Mouse (Mus musculus) midbrain, embryonic 13.5 days (tissue): Measurements from ENCODE around the gene Tedc1. TPM values are rescaled to one million over a fixed set of nuclear protein-coding genes. Genes with fewer than 3 reads are reported as not detected.
A peak's percentile ranks its signal among the peaks of the same experiment; 100 is the strongest.

Source experiments
- ATAC-seq: fragments of 200-750 bp; cut with Nextera tagmentation; 2 replicates; pipeline ENCODE4 v1.8.0; 2017; ENCODE audit warnings: mild to moderate bottlenecking, moderate TSS enrichment, moderate library complexity
- H3K27ac ChIP-seq: fragments of 300-500 bp; sonication (generic); 2 replicates; pipeline ENCODE4 v1.5.1; 2015; ENCODE audit warnings: inconsistent platforms, mild to moderate bottlenecking, moderate library complexity
- H3K27me3 ChIP-seq: fragments of 300-500 bp; sonication (generic); 2 replicates; pipeline ENCODE4 v1.6.1; 2015; ENCODE audit warnings: mild to moderate bottlenecking, inconsistent platforms
- H3K36me3 ChIP-seq: fragments of 300-500 bp; sonication (generic); 2 replicates; pipeline ENCODE4 v1.6.1; 2015; ENCODE audit warnings: mild to moderate bottlenecking, inconsistent platforms
- H3K4me1 ChIP-seq: fragments of 300-500 bp; sonication (generic); replicated peaks from 2 replicates; pipeline ENCODE4 v1.6.1; 2015; ENCODE audit warnings: inconsistent platforms
- H3K4me2 ChIP-seq: fragments of 300-500 bp; sonication (generic); replicated peaks from 2 replicates; pipeline ENCODE4 v1.6.1; 2015; ENCODE audit warnings: moderate library complexity, mild to moderate bottlenecking, inconsistent platforms
- H3K4me3 ChIP-seq: fragments of 300-500 bp; sonication (generic); replicated peaks from 2 replicates; pipeline ENCODE4 v1.5.1; 2015; ENCODE audit warnings: mild to moderate bottlenecking, inconsistent platforms
- H3K9ac ChIP-seq: fragments of 300-500 bp; sonication (generic); replicated peaks from 2 replicates; pipeline ENCODE4 v1.6.1; 2015; ENCODE audit warnings: mild to moderate bottlenecking, inconsistent platforms
- H3K9me3 ChIP-seq: fragments of 300-500 bp; sonication (generic); 2 replicates; pipeline ENCODE4 v1.6.1; 2016; ENCODE audit warnings: mild to moderate bottlenecking, inconsistent platforms
- WGBS: fragments of 180-500 bp; shearing (Covaris S2); methylation state at CpG from one replicate; pipeline ENCODE4 v1.1.7; 2015; 5-methylcytosine and 5-hydroxymethylcytosine counted together
- polyA plus RNA-seq: library from polyadenylated mRNA; unstranded; fragments of >200 nt; fragmentation: Nextera tagmentation; extraction: Ambion mirVana; gene quantifications from 2 replicates; pipeline ENCODE4 v1.2.1, GENCODE M21; 2015

Gene Tedc1
- polyA plus RNA-seq, result 21.3 and 21.6 TPM in 2 replicates

DNA sequence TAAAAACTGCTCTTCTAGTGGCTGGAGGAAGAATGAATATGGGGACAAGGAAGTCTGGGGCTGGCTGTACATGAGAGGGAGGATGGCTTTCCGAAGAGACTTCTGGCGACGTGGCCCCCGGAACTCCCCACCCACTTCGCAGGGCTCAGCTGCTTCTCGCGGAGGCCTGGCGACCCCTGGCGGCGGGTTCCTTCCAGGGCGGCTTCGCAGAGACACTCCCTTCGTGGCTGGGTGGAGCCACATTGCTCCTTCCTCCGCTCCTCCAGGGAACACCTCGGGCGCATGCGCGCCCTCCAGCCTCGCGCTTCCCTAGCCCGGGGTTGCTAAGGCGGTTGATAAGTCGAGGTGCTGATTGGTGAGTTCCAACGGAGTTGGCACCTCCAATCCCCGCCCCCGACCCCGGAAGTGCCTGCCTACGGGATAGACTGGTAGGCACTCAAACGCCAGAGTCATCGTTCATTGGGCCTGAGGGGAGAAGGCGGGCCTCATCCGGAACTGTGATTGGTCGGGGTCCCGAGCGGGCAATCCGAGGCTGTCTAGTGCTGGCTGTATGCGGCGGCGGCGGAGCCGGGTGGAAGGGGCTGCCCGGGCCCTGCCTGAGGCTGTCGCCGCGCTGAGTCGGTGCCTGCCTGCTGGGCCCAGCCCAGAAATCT is at the start of gene Tedc1:
Gene Tedc1, plus strand, starts transcription at position 535 of the 653 bp plus-strand sequence.
- under 1% methylated on average over 46 of the region's 46 CpGs for WGBS
- peak; percentile 98 for ATAC-seq
- H3K4me3 ChIP-seq, result peak within 1 kb of the TSS; percentile 62

DNA sequence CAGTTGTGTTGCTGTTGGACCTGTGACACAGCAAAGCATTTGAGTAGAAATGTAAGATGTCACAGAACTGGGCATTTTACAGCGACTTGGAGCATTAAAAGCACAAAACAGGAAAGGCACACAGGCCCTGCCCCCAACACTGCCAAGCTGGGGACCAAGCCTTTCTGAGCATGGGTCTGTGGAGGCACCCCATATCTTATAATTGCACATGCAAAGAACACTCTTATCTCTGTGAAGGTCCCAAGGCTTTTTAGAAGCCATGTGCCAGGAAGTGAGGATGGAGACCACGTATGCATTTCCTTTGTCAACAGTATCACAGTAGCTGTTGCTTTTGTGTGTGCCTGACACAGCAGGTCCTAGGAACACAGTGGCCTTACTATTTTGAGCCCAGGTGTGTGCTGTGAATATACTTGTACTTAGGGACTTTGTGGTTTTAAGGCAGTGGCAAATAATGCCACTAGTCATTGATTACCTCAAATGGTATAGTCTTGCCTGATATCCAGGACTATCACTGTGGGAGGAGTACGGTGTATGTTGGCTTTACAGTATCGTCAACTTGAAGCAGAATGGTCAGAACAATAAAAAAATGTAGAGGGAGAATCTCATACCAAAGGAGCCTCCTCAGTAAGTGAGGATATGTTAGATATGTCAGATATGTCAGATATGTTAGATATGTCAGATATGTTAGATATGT is 48.6 kb upstream of the Tedc1 start:
- no peaks in the 10 kb centered on the region for H3K27me3 ChIP-seq
- H3K36me3 ChIP-seq, result peaks cover 6% of the 10 kb centered on the region; the same call in 1 of the 2 replicates
- peaks cover 3% of the 10 kb centered on the region; the same call in 1 of the 2 replicates for H3K9me3 ChIP-seq
- no peak overlapping the region for H3K4me3 ChIP-seq
- WGBS, result 86% methylated on average over 4 of the region's 4 CpGs
- H3K27ac ChIP-seq, result no peak overlapping the region
- peaks cover 26% of the 10 kb centered on the region for H3K4me1 ChIP-seq
- no peak overlapping the region for H3K4me2 ChIP-seq
- H3K9ac ChIP-seq, result no peak overlapping the region
- no peak for ATAC-seq

More for the DNA sequence above, at the start of gene Tedc1:
- Histone ChIP-seq H3K4me1 (peaks cover 33% of the 10 kb centered on the region), H3K36me3 (no peaks in the 10 kb centered on the region; the same call in 1 of the 2 replicates), H3K9me3 (no peaks in the 10 kb centered on the region), H3K27ac (peak within 1 kb of the TSS; percentile 59; the same call in 1 of the 2 replicates), H3K9ac (peak within 1 kb of the TSS; percentile 73), H3K27me3 (peaks cover 34% of the 10 kb centered on the region), H3K4me2 (peak within 1 kb of the TSS; percentile 91)

DNA sequence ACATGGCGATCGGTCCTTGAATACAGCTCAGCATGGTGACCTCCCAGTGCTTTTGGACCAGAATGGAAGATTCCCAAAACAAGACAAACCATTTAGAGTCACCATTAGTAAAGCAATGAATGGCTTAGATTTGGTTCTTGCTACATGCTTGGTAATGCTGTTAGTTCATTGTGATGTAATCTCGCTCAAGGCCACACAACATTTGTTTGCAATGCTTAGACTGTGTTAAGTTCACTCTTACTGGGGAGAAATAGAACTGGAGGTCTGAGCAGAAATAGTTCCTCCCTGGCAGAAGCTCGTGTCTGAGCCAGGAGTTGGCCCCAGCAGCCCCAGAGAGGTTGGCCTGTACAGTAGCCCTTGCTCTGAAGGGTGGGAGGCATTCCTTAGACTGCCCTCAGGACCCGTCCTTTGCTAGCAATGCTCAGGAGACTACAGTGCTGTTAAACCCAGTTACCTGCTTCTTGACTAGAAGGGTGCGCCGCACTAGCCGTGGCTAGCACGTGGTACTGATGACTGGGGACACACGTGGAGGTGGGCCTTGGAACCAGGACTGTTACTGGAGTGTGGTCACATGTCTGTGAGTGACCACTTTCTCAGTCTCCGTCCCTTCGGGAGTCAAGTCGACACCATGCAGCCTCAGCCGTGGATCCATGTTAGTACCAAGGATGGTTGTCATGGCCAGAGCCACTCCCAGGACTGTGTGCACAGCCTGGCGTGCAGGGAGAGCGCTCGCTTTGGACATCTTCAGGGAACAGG is 47.5 kb upstream of the Tedc1 start:
- no peak overlapping the region for H3K27ac ChIP-seq
- H3K4me3 ChIP-seq, result no peak overlapping the region
- H3K36me3 ChIP-seq, result peaks cover 14% of the 10 kb centered on the region
- WGBS, result 89% methylated on average over 17 of the region's 17 CpGs
- ATAC-seq, result 0 out of 2 replicates have a peak, but pooled peaks have one; percentile 21
- H3K9ac ChIP-seq, result no peak overlapping the region
- H3K4me1 ChIP-seq, result peaks cover 15% of the 10 kb centered on the region; the same call in 1 of the 2 replicates
- no peak overlapping the region for H3K4me2 ChIP-seq
- H3K9me3 ChIP-seq, result peaks cover 3% of the 10 kb centered on the region; the same call in 1 of the 2 replicates
- no peaks in the 10 kb centered on the region for H3K27me3 ChIP-seq

DNA sequence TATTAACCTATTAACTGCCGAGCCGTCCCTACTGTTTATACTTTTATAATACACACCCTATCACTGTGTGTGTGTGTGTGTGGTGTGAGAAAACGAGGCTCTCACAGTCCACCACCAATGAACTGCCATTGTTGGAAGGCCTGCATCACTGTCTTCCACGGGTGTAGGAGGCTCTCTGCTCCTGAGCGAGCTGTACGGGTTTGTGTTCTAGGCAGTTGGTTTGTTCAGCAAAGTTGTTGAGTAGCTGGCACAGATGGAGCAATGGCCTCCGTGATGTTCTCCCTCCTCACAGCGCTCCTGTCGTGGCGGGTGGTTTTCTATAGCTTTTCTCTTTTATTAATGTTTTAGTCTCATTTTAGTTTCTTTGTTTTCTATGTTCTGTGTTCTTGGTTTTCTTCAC is 46.4 kb upstream of the Tedc1 start:
- Histone ChIP-seq H3K4me2 (no peak overlapping the region), H3K9ac (no peak overlapping the region), H3K27ac (0 out of 2 replicates have a peak overlapping the region, but pooled peaks have one; percentile 5), H3K9me3 (peaks cover 3% of the 10 kb centered on the region; the same call in 1 of the 2 replicates), H3K4me3 (no peak overlapping the region), H3K27me3 (no peaks in the 10 kb centered on the region), H3K4me1 (peaks cover 9% of the 10 kb centered on the region; the same call in 1 of the 2 replicates), H3K36me3 (peaks cover 25% of the 10 kb centered on the region)
- no peak for ATAC-seq
- WGBS, result 88% methylated on average over 10 of the region's 10 CpGs

DNA sequence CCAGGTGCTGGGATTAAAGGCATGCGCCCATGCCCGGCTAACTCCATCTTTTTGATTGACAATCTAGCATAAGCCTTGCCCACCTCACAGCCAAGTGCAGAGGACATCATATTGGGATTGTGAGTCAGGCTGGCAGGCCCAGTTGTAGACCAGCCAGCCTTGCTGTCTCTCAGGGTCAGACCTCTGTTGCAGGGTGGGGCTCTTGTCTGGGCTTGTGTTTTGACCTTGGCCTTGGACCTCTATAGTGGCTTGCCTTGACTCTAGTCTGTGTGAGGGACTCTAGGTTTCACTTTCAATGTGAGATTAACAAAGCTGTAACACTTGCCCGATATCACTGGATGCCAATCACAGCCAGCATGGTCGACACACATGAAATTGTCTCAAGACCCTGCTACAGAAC is 42.1 kb upstream of the Tedc1 start:
- no peaks in the 10 kb centered on the region for H3K27me3 ChIP-seq
- no peak overlapping the region for H3K4me3 ChIP-seq
- H3K9me3 ChIP-seq, result no peaks in the 10 kb centered on the region
- H3K4me1 ChIP-seq, result peaks cover 7% of the 10 kb centered on the region; the same call in 1 of the 2 replicates
- no peak overlapping the region for H3K27ac ChIP-seq
- 93% methylated on average over 4 of the region's 4 CpGs for WGBS
- H3K36me3 ChIP-seq, result peaks cover 62% of the 10 kb centered on the region
- no peak overlapping the region for H3K9ac ChIP-seq
- no peak overlapping the region for H3K4me2 ChIP-seq
- ATAC-seq, result no peak

DNA sequence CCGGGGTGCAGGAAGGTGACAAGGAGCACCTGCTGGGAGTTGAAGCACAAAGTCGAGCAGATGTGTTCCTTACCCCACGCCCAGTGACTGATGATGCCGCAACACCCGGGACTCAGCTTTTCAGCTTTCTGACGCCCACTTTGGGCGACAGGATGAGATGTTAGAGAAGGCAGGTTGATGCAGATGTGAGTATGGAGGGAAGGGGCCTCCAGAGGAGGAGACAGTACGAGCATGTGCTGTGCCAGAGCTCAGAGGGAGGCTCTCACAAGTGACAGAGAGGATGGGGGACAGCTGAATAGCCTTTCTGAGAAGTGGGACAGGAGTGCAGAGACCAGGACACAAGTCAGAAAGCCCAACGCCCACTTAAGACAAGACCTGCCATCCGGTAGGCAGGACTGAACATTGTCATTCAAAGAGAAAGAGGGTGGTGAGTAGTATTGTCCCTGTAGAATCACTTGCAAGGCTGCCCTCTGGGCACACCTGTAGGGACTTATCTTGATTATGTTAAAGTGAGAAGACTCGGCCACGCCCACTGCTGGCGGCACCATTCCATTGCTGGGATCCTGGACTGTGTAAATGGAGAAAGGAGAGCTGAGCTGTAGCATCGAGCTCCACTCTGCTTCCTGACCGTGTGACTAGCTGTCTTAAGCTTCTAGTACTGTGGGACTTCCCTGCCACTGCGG is 41.2 kb upstream of the Tedc1 start:
- Histone ChIP-seq H3K4me3 (no peak overlapping the region), H3K36me3 (peaks cover 67% of the 10 kb centered on the region), H3K4me2 (no peak overlapping the region), H3K27ac (no peak overlapping the region), H3K27me3 (no peaks in the 10 kb centered on the region), H3K9ac (no peak overlapping the region), H3K4me1 (no peaks in the 10 kb centered on the region), H3K9me3 (no peaks in the 10 kb centered on the region)
- no peak for ATAC-seq
- 90% methylated on average over 16 of the region's 16 CpGs for WGBS

DNA sequence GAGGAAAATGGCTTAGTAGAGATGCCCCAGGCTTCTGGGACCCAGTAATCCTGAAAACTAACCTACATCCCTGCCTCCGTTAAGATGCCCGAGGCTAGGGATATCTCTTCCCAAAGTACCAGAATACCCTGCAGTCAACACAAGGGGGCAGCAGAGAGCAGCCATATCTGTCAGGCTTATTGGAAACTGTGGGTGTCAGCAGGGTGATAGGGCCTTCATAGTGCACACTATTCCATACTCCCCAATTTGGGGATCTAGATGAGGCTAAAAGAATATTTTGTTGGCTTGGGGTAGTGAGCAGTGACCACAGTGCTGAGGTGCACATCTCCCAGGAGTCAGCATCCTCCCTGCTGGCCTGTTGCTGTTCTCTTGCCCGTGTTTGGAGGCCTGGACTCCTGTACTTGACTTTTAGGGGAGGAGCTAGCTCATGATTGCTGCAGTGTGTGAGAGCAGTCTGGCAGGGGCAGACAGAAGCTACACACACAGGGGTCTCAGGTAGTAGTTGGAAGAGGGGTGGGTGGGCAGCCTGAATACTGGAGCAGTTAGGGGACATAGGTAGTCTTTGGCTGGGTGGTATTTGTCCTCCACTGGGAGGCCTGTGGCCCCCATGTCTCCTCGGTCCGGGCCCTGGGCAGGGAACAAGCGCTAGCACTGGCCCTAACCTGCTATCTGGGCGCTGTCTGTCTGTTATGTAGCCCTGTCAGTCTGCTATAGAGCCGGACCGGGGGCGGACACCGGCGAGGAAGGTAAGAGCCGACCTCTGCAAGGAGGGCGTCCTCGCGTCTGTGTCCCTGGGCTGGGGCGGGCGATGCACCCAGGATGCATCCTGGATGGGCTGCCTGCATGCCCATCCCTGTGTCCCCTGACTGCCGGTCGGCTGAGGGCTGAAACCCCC is 36.5 kb upstream of the Tedc1 start:
- Histone ChIP-seq H3K4me2 (no peak overlapping the region), H3K9me3 (no peaks in the 10 kb centered on the region), H3K27ac (no peak overlapping the region), H3K4me3 (no peak overlapping the region), H3K27me3 (no peaks in the 10 kb centered on the region), H3K36me3 (peaks cover 89% of the 10 kb centered on the region), H3K9ac (no peak overlapping the region; the same call in 1 of the 2 replicates), H3K4me1 (no peaks in the 10 kb centered on the region)
- WGBS, result 87% methylated on average over 20 of the region's 20 CpGs
- ATAC-seq, result peak; percentile 67

DNA sequence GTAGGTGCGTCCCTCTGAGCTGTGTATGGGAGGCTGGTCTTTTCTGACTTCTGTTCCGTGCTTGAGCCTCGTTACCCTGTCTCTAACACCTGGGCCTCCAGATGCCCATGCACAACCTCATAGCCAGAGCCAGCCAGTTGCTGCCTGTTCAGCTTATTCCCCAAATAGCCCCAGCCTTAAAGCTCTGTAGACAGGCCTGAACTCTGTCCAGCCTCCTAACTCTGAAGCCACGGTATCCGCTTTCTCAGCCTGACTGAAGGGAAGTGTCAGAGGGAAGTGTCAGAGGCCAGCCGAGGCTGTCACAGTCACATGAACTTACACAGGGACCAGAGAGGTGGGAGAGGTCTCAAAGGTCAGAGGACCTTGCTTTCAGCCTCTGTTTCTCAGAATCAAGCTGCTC is 31.5 kb upstream of the Tedc1 start:
- 81% methylated on average over 6 of the region's 6 CpGs for WGBS
- no peak overlapping the region for H3K4me3 ChIP-seq
- no peak overlapping the region for H3K27ac ChIP-seq

DNA sequence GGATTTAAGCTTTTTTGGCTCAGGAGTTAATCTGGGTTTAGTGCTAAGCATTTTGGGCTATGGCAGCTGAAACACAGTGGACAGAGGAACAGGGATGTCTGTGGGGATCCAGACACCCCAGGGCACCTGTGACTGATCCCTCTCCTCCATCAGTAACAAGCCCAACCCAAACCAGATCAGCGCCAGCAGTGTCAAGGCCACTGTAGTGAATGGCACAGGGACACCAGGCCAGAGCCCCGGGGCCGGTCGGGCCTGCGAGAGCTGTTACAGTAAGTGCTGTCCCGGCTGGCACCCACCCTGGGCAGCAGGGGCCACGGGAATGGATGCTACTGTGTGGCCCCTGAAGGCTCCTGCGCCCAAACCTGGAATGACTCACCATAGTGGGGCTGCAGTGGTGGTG is 25.5 kb upstream of the Tedc1 start:
- Histone ChIP-seq H3K4me2 (no peak overlapping the region), H3K27me3 (no peaks in the 10 kb centered on the region), H3K27ac (no peak overlapping the region), H3K36me3 (peaks cover 100% of the 10 kb centered on the region), H3K4me1 (no peaks in the 10 kb centered on the region), H3K9me3 (no peaks in the 10 kb centered on the region), H3K4me3 (no peak overlapping the region), H3K9ac (no peak overlapping the region)
- over 99% methylated on average over 8 of the region's 8 CpGs for WGBS
- no peak for ATAC-seq

More for the DNA sequence above, 31.5 kb upstream of the Tedc1 start:
- Histone ChIP-seq H3K9me3 (no peaks in the 10 kb centered on the region), H3K36me3 (peaks cover 99% of the 10 kb centered on the region), H3K9ac (no peak overlapping the region), H3K4me1 (no peaks in the 10 kb centered on the region), H3K27me3 (no peaks in the 10 kb centered on the region), H3K4me2 (no peak overlapping the region)
- ATAC-seq, result no peak

DNA sequence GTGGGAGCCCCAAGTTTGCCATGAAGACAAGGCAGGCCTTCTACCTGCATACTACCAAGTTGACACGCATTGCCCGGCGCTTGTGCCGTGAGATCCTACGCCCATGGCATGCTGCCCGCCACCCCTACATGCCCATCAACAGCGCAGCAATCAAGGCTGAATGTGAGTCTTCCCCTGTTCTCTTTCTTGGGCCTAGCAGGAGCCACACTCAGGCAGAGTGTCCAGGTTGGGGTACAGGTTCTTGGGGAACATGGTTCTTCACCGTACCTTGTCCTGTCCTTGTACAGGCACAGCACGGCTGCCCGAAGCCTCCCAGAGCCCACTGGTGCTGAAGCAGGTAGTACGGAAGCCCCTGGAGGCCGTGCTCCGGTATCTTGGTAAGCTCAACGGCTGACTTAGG is 24.6 kb upstream of the Tedc1 start:
- H3K36me3 ChIP-seq, result peaks cover 100% of the 10 kb centered on the region
- H3K9me3 ChIP-seq, result no peaks in the 10 kb centered on the region
- 96% methylated on average over 14 of the region's 14 CpGs for WGBS
- no peak overlapping the region for H3K4me3 ChIP-seq
- no peaks in the 10 kb centered on the region for H3K4me1 ChIP-seq
- no peak overlapping the region for H3K9ac ChIP-seq
- no peak overlapping the region for H3K4me2 ChIP-seq
- H3K27me3 ChIP-seq, result no peaks in the 10 kb centered on the region
- no peak for ATAC-seq
- H3K27ac ChIP-seq, result no peak overlapping the region

DNA sequence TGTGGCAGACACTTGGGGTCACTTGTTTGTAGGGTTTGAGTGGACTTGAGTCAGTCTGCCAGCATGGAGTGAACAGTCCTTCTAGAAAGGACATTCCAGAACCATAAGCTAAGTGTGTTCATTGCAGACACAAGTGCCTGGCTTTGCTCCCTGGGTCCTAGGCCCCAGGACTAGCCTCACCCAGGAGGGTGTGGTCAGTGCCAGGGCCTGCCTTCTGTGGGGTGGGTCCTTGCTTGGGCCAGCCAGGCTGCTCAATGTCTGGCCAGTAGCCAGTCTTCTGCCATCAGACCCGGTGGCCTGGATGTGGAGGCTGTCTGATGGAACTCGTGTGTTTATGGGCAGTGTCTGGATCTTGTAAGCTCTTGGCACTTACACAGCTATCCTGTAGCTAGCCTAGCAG is 23.7 kb upstream of the Tedc1 start:
- H3K36me3 ChIP-seq, result peaks cover 100% of the 10 kb centered on the region
- no peaks in the 10 kb centered on the region for H3K4me1 ChIP-seq
- H3K9ac ChIP-seq, result no peak overlapping the region
- 80% methylated on average over 2 of the region's 2 CpGs for WGBS
- H3K4me2 ChIP-seq, result no peak overlapping the region
- no peak overlapping the region for H3K4me3 ChIP-seq
- no peak for ATAC-seq
- no peaks in the 10 kb centered on the region for H3K9me3 ChIP-seq
- no peaks in the 10 kb centered on the region for H3K27me3 ChIP-seq
- H3K27ac ChIP-seq, result no peak overlapping the region
